Comparison of ENCODE assay signal across 17 mouse cellular contexts in the genomic region with DNA sequence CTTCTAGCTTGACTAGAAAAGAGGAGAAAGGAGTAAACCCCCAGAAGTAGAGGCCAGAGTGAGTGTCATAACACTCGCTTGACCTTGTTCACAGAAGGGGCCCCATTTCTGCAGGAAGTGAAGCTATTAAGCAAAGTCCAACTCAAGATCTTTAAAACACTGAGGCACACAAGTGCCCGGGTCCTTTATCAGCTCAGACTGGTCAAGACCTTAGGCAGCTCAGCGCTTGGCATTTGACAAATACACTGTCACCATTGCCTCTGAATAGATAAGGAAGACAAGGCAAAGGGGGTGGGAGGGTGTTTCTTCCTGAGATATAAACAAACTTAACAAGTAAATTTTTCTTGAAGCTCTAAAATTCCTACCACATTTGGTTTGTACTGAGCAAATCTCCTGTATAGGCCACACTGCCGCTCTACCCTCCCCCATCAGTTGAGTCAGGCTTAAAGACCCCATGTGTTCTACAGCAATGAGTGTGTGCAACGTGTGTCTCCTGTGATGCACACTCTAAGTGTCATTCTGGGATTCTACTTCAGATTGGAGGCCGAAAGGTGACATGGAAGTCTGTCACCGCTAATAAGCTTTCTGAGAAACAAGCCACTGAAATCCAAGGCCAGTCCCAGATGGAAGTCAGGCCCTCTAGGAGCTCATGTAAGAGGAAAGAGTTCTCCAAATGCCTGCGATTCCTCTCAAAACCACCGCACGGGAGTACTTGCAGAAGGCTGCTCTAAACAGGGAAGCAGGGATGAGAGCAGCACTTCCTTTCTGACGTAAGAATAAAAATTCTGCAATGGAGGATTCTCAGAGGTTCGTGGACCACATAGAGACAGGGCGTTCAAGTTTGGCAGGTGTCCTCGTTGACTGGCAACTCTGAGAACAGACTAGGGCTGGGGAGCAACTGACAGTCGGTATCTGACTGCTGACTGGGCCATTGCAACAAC. TPM values are rescaled to one million over a fixed set of nuclear protein-coding genes. Genes with fewer than 3 reads are reported as not detected.
DNase-seq lines count a peak whose midpoint lies in the region; ATAC-seq lines count a peak whose summit lies in the region.
"Had no signal": no experiment of that assay in that cellular context is flagged by ENCODE, and none has a peak within 500 bp of the region (broad histone marks: within the 10 kb centered on the region; RNA-seq: fewer than 3 reads in every experiment).

No protein-coding gene starts in this region.

- H3K36me3 ChIP-seq in liver, embryonic 15.5 days (replicated peaks) = no peaks in the 10 kb centered on the region
- H3K36me3 ChIP-seq: embryonic facial prominence, embryonic 12.5 days; heart, embryonic 13.5 days; hindbrain, embryonic 10.5 days; limb, embryonic 13.5 days had no signal

- no peaks in the 10 kb centered on the region for H3K9me3 ChIP-seq in liver, embryonic 15.5 days (replicated peaks)
- H3K9me3 ChIP-seq: embryonic facial prominence, embryonic 12.5 days; heart, embryonic 13.5 days; hindbrain, embryonic 10.5 days; limb, embryonic 13.5 days had no signal

- H3K4me2 ChIP-seq in liver, embryonic 15.5 days = peak overlapping the region; percentile 25; the same call in 1 of the 2 replicates
- H3K4me2 ChIP-seq: embryonic facial prominence, embryonic 12.5 days; heart, embryonic 13.5 days; limb, embryonic 13.5 days had no signal

- no peak overlapping the region for H3K4me3 ChIP-seq in liver, embryonic 15.5 days (replicated peaks)
- H3K4me3 ChIP-seq: embryonic facial prominence, embryonic 12.5 days; heart, embryonic 13.5 days; hindbrain, embryonic 10.5 days; limb, embryonic 13.5 days had no signal

- peak overlapping the region; percentile 81 for H3K27ac ChIP-seq in liver, embryonic 15.5 days (replicated peaks)
- H3K27ac ChIP-seq: embryonic facial prominence, embryonic 12.5 days; heart, embryonic 13.5 days; hindbrain, embryonic 10.5 days; kidney, postnatal 0 days; limb, embryonic 13.5 days had no signal

- H3K4me1 ChIP-seq in liver, embryonic 15.5 days (replicated peaks) = peaks cover 37% of the 10 kb centered on the region
- H3K4me1 ChIP-seq: embryonic facial prominence, embryonic 12.5 days; hindbrain, embryonic 10.5 days; limb, embryonic 13.5 days had no signal

- no peak overlapping the region for H3K9ac ChIP-seq in liver, embryonic 15.5 days
- H3K9ac ChIP-seq: embryonic facial prominence, embryonic 12.5 days; heart, embryonic 13.5 days; limb, embryonic 13.5 days had no signal

- WGBS in liver, embryonic 15.5 days (ENCODE audit: insufficient replicate concordance) = 29% methylated on average over 15 of the region's 15 CpGs

- H3K27me3 ChIP-seq in liver, embryonic 15.5 days = no peaks in the 10 kb centered on the region
- H3K27me3 ChIP-seq: embryonic facial prominence, embryonic 12.5 days; heart, embryonic 13.5 days; limb, embryonic 13.5 days; Patski had no signal

- peak; percentile 76 for ATAC-seq in liver, embryonic 15.5 days (ENCODE audit: insufficient read depth)
- ATAC-seq: Patski had no signal

- peak; percentile 68 for DNase-seq in heart, adult 11 months
- DNase-seq in heart, adult 9 months (ENCODE audit: low spot score in 2 of 2) = no peak
- DNase-seq in thymus, postnatal 4 days = peak; percentile 37
- DNase-seq in thymus, postnatal 10 days (ENCODE audit: low spot score in 2 of 2) = no peak
- no peak for DNase-seq in B cell, adult 2 months
- DNase-seq in urinary bladder, adult 2 months (ENCODE audit: low spot score) = no peak
- no peak for DNase-seq in layer of hippocampus, adult 18-20 months (ENCODE audit: low spot score in 2 of 2)
- DNase-seq: cerebellum, adult 18-20 months; midbrain, embryonic 14.5 days; right cerebral cortex, adult 18-20 months had no signal

RNA-seq across cellular contexts. Expression of gene Mrvi1, which starts 16.9 kb away (rescaled TPM):
- 4.0 and 4.3 TPM in 2 replicates for polyA plus RNA-seq in liver, embryonic 15.5 days (2015; fragmentation: Nextera tagmentation; extraction: Ambion mirVana)
- polyA plus RNA-seq in urinary bladder, adult 2 months (2012; rRNA removed) = 109 and 197 TPM in 2 replicates
- 1 to 10 TPM; 1.1 to 1.7 TPM for total RNA-seq in layer of hippocampus, adult 18-20 months (2021)

RNA-seq across cellular contexts. Expression of gene Ctr9, which starts 29.6 kb away (rescaled TPM):
- 21.8 and 22.3 TPM in 2 replicates for polyA plus RNA-seq in liver, embryonic 15.5 days (2015; fragmentation: Nextera tagmentation; extraction: Ambion mirVana)
- polyA plus RNA-seq in urinary bladder, adult 2 months (2012; rRNA removed) = 31.3 and 33.1 TPM in 2 replicates
- total RNA-seq in layer of hippocampus, adult 18-20 months (2021) = 10 to 100 TPM; 43.8 to 43.9 TPM

Comparison
In these comparisons a context has a peak if more than half of its experiments do, and no peak if none do; other contexts are left out.
1. DNase-seq: peak in heart, adult 11 months (single experiment) and thymus, postnatal 4 days (single experiment); none in heart, adult 9 months (0 of 2), thymus, postnatal 10 days (0 of 2), B cell, adult 2 months (0 of 2), urinary bladder, adult 2 months (single experiment) and layer of hippocampus, adult 18-20 months (0 of 2).
2. RNA of gene Mrvi1, which starts 16.9 kb away (polyA plus RNA-seq): 109 to 197 TPM in urinary bladder, adult 2 months; 4.0 to 4.3 TPM in liver, embryonic 15.5 days; every median in the first group is over 10 times any median in the second.